Mouse (Mus musculus) E14TG2a.4 (cell line): Measurements from ENCODE around the gene Zfp646.

Experiments used
- CTCF ChIP-seq: conservative IDR thresholded peaks from 2 replicates; pipeline ENCODE4 v1.5.1; 2014; ENCODE audit warnings: low read length
- NANOG ChIP-seq: IDR thresholded peaks from 2 replicates; pipeline ENCODE4 v1.6.1; 2014; ENCODE audit warnings: borderline replicate concordance, low read length, mixed read lengths

DNA sequence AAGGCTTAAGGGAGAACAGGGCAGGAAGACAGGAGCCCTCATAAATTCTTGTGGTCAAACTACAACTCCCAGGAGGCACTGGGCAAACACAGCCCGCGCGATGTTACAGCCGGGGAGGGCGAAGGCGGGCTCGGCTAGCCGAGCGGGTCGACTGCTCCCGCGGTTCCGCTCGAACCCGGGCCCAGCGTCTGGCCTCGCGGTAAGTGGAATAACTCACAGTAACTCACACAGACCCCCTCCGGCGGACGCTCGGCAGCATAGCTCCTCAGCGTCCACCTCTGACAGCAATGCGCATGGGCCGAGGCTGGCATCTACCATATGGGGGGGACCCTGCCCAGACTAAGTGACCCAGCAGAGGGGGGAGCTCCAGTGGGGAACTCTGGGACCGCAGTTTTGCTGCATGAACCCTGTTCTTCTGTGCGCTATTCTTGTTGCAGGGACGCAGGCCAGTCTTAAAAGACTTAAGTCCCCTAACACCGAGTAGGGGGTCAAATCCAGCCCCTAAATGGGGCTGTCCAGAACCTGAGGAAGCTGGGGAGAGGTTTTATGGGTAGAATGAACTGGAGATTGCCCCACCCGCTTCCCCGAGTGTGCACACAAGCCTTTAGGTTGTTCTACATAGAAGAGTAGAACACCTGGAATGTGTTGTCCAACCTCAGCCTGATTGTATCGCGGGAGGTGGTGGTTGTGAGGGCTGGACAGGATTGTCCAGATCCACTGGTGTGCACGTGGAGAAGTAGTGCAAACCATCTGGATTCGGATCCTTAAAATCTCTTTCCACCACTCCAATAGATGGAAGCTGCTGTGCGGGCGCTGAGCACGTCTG, 28.2 kb downstream of the Zfp646 start, which contains the start of gene Bckdk:
- TF ChIP-seq CTCF (no peak), NANOG (no peak)
